Comparison of ENCODE assay signal across 26 mouse cellular contexts in the genomic region with DNA sequence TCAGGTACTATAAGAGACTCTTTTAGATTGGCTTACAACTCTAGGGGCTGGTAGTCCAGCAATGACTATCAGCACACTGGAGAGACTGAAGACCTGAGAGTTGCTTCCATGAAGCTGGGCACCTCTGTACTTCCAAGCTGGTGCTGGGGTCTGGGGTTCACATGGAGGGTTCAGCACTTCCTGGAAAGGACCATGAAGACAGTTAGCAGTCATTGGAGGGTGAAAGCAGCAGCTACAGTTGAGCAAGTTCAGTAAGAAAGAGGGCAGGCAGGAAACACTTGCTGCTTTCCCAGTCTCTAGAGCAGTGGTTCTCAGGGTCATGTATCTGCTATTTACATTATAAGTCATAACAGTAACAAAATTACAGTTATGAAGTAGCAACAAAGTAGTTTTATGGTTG.
DNase-seq lines count a peak whose midpoint lies in the region; ATAC-seq lines count a peak whose summit lies in the region.
"Had no signal": no experiment of that assay in that cellular context is flagged by ENCODE, and none has a peak within 500 bp of the region (broad histone marks: within the 10 kb centered on the region; RNA-seq: fewer than 3 reads in every experiment).

No protein-coding gene starts in this region.

- DNase-seq in splenic B cell, adult 2 months (ENCODE audit: low read depth, low spot score): peak; percentile 5
- peak; percentile 59 for DNase-seq in thymus, postnatal 0 days (ENCODE audit: low spot score)
- peak; percentile 69 for DNase-seq in thymus, postnatal 25 days
- no peak for DNase-seq in spleen, adult 18-20 months
- DNase-seq in embryonic facial prominence, embryonic 10.5 days (ENCODE audit: low spot score): no peak
- DNase-seq: adrenal gland, postnatal 10 days; adrenal gland, postnatal 36 days; cerebellum, adult 18-20 months; cerebellum, adult 9-10 months; cerebellum, postnatal 14 days; forebrain, postnatal 0 days; gastrocnemius, adult 2 months; gastrocnemius, postnatal 14 days; heart, adult 11 months; heart, postnatal 10 days; heart, postnatal 36 days had no signal

- no peaks in the 10 kb centered on the region for H3K27me3 ChIP-seq in splenic B cell, adult 2 months (ENCODE audit: control insufficient read depth, insufficient read depth, low read length, poor library complexity, severe bottlenecking)
- H3K27me3 ChIP-seq in embryonic facial prominence, embryonic 10.5 days (replicated peaks; ENCODE audit: low read depth, poor library complexity, severe bottlenecking): no peaks in the 10 kb centered on the region
- H3K27me3 ChIP-seq: embryonic facial prominence, embryonic 12.5 days; embryonic facial prominence, embryonic 15.5 days; heart, embryonic 12.5 days; heart, embryonic 15.5 days; hindbrain, embryonic 13.5 days had no signal

- ATAC-seq in inflammation-experienced regulatory T-cells, adult 6 months: no peak
- ATAC-seq: activated CD4-positive, CD25-positive, alpha-beta regulatory T cell, adult 4 months; forebrain, embryonic 14.5 days; forebrain, postnatal 0 days; hindbrain, embryonic 16.5 days had no signal

- no peak overlapping the region for H3K4me3 ChIP-seq in embryonic facial prominence, embryonic 10.5 days
- H3K4me3 ChIP-seq: embryonic facial prominence, embryonic 12.5 days; embryonic facial prominence, embryonic 15.5 days; gastrocnemius, adult 2 months; heart, embryonic 12.5 days; heart, embryonic 15.5 days; hindbrain, embryonic 10.5 days; hindbrain, embryonic 13.5 days had no signal

- no peaks in the 10 kb centered on the region for H3K36me3 ChIP-seq in splenic B cell, adult 2 months (ENCODE audit: control insufficient read depth, insufficient read depth, low read length, poor library complexity, severe bottlenecking)
- no peaks in the 10 kb centered on the region for H3K36me3 ChIP-seq in embryonic facial prominence, embryonic 10.5 days (replicated peaks)
- H3K36me3 ChIP-seq: embryonic facial prominence, embryonic 12.5 days; embryonic facial prominence, embryonic 15.5 days; heart, embryonic 12.5 days; heart, embryonic 15.5 days; hindbrain, embryonic 10.5 days; hindbrain, embryonic 13.5 days had no signal

- no peaks in the 10 kb centered on the region for H3K4me1 ChIP-seq in embryonic facial prominence, embryonic 10.5 days
- H3K4me1 ChIP-seq: embryonic facial prominence, embryonic 12.5 days; embryonic facial prominence, embryonic 15.5 days; heart, embryonic 12.5 days; heart, embryonic 15.5 days; hindbrain, embryonic 10.5 days; hindbrain, embryonic 13.5 days had no signal

- no peaks in the 10 kb centered on the region for H3K9me3 ChIP-seq in embryonic facial prominence, embryonic 10.5 days
- H3K9me3 ChIP-seq: embryonic facial prominence, embryonic 12.5 days; embryonic facial prominence, embryonic 15.5 days; heart, embryonic 12.5 days; heart, embryonic 15.5 days; hindbrain, embryonic 10.5 days; hindbrain, embryonic 13.5 days had no signal

- H3K27ac ChIP-seq in embryonic facial prominence, embryonic 10.5 days (replicated peaks): no peak overlapping the region
- H3K27ac ChIP-seq: embryonic facial prominence, embryonic 12.5 days; embryonic facial prominence, embryonic 15.5 days; gastrocnemius, adult 2 months; heart, embryonic 15.5 days; hindbrain, embryonic 10.5 days; hindbrain, embryonic 13.5 days had no signal

Comparison
In these comparisons a context has a peak if more than half of its experiments do, and no peak if none do; other contexts are left out.
1. DNase-seq: peak in splenic B cell, adult 2 months (single experiment), thymus, postnatal 0 days (single experiment) and thymus, postnatal 25 days (single experiment); none in spleen, adult 18-20 months (0 of 2) and embryonic facial prominence, embryonic 10.5 days (single experiment).